Mouse (Mus musculus): Measurements from ENCODE around the gene Elmo2.

Elmo2 gene

DNA sequence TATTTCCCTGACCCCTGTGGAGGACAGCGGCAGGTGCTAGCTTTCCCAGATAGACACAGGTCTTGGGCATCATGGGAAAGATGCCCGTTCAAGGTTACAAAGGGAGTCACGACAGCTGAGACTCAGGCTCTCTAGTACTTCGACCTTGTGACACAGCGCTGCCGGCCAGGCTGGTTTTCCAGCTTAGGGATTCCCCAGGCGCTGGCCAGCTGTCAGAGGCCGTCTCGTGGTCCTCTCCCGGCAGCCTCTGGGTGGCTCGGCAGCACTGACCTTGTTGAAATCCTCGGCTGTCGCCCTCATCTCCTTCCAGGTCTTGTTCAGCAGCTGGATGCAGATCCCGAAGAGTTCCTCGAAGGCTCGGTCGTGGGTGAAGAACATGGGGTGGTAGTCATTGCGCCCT lies 29.7 kb downstream of the Elmo2 start:
- DNase-seq (ENCODE audit: low spot score), result no peak

DNA sequence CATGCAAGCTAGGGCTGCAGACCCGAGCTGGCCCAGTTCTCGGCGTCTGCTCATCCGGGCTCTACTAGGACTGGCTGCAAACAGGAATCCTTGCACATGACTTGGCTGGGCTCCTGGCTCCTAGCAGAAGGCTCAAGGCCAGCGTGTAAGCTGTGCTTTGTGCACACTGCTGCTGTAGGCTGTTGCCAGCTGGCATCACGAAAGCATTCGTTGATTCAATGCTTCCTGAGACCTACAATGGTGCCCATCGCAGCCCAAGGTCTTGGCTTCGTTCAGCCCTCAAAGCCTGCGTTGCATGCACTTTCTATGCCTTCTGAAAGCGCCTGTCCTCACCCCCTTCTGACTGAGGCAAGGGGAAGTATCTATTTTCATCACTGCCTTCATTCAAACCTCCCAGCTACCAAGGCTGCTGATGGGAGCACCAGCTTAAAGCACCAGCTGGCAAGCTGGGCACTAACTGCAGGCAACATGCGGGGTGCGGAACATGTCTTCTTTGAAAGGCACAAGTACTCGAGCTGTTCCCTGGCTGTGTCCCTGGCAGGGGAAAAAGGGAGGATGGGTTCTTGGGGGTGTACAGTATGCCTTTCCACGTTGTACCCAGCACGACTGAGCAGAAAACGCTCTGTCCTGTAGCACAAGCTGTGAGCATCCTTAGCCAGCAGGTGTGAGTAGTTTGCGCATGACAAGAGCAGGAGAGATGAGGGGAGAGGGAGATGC lies 37.8 kb downstream of the Elmo2 start:
- DNase-seq (ENCODE audit: low spot score), result no peak

DNA sequence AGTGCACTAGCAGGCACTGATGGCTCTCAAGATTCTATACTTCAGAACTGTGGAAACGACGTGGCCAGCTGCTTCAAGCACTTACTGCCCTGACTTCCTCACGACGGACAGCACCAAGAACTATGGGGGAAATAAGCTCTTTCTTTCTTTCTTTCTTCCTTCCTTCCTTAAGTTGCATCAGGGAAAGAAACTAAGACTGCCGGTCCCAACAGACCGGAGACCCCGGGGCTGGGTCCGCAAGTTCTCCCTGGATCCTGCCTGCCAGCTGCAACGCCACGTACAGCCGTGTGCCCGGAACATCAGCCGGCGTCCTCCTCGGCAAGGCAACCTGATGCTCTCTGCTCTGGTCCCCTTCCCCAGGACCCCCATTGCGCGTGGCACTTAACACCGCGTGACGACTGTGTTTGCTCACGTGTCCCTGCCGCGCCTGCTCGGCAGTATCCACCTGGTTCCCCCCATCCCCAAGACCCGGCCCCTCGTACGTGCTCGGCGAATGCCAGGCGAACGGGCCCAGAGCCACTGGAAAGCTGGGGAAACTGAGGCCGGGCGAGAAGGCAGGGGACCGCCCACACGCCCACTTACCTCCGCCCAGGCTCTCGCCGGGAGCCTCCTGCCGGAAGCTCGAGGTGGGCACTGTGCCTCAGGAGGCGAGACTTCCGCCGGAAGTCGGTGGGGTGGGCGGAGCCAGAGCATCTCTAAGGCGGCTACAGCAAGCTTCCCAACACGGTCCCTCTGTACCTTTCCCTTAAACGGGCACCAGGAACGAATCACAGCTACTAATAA lies 38.9 kb downstream of the Elmo2 start, which contains the start of gene Slc35c2:
Slc35c2 (minus strand) TSS at position 668 of the 783 bp plus-strand sequence.
- peak; percentile 87 for DNase-seq (ENCODE audit: low spot score)

DNA sequence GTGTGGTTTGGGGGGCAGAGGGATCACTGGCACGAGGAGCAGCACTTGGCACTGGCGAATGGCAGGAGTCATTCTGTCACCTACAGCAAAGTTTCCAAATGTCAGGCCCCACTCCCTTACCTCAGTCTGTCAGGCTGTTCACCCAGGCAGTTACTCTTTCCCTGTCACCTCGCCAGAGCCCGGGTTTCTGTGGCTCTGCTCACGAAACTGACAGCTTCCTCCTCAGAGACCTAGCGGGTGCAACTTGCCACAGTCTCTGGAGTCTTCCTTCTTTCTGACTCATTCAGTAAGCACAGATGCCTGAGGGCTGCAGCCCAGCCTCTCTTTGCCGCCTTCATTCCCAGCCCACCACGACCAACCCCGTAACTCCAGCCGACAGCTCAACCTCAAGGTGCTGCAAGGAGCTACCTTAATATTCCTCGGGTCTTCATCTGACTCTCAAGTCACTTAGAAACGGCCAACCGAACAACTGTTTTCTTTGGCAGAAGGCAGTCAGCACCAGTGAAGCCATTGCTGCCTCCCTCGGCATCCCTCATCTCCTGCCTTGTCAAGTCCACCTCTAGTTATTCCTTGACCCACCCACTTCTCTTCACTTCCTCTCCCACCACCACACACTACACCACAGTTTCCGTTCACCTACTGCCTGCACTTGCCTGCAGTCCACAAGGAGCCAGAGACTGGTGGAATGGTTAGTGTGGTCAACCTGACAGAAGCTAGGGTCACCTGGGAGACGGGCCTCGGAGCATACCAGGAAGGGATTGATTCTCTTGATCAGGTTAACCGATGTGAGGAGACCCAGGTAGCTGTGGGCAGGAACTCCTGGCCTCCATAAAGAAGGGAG lies 39.7 kb downstream of the Elmo2 start:
- peak; percentile 28 for DNase-seq (ENCODE audit: low spot score)

DNA sequence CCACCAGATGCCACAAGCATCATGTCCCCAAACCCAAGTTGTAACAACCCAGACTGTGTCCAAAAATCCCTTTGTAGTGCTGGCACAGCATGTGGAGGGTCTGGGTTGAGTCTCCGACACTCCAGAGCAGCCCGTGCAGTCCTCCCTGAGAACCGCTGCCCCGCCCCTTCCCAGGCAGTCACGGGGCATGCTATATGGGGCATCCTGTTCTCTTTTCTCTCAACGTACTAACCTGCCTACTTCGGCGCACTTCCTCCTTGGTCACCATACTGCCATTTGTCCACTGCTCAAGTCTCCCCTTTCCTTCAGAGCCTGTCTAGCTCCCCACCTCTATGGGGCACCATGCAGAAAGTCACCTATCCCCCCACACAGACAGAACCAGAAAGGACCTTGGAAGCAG lies 40.7 kb downstream of the Elmo2 start:
- peak; percentile 46 for DNase-seq (ENCODE audit: low spot score)

DNA sequence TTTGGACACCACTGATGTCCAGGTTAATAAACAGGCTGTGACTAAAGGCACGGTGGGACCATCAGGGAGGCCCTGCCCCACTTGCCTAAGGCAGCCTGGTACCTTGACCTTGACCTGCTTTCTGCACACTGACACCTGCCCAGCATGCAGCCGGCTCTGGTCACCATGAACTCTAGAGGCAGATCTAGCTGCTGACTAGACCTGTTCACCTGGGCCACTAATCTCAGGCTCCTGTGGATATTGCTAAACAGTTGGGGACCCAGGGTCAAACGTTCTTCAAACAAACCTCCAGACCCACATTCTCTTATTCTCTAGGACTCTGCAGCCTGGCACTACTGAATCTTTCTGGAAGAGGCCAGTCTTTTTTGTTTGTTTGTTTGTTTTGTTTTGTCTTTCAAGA lies 41.2 kb downstream of the Elmo2 start:
- DNase-seq (ENCODE audit: low spot score), result no peak

DNA sequence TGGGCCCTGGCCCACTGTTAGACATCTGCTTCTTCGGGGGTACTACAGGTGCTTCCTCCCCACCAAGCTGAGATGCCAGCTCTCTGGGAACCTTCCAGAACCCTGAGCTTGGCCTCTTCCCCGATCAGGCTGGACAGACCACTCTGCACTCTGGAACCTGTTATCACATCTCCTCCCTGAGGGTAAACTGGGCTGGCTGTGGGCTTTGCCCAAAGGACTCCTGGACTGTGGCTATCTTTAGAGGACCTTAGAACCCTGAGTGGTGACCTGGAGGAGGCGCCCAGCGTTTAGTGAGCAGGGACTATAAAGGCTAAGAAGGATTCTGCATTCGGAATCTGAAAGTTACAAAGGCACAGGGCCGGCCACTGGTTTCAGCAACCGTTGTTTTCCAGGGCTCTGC lies 41.9 kb downstream of the Elmo2 start:
- no peak for DNase-seq (ENCODE audit: low spot score)

DNA sequence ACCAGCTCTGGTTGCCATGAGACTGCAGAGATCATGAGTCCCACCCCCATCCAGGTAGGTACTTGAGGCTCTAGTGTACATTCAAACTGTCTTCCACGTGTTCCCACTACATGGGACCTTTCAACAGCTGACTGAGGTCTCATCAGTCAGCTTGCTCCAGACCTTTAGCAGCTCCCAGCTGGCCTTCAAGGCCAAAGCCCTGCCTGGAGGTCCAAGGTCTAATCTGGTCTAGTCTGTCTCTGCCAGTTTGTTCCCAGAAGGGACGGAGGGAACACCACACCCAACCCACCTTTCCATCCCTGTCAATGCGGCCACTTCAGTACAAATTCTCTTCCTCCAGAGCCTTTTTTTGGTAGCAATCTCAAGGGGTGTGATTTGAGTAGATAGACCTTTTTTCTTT lies 42.6 kb downstream of the Elmo2 start:
- DNase-seq (ENCODE audit: low spot score), result no peak

DNA sequence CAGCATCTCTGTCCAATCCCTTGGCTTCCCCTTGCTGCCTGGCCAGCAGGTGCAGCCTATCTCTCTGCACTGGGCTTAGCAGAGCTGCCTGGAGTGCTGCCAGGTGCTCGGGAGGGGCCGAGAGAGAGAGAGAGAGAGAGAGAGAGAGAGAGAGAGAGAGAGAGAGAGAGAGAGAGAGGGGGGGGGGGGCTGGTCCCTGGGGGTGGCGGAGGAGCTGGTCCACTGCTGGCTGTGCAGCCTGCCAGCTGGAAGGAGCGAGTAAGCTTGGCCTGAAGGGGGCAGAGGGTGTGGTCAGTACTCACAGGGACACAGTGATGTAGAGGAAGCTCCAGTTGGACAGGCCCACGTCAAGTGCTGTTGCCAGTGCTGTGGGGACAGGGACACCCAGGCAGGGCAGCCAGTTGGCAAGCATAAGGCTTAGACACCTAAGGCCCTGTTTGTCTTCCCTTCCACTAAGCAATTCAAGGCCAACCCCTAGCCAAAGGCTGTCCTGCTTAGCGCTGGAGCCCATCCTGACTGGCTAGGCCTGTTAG lies 44.4 kb downstream of the Elmo2 start:
- DNase-seq (ENCODE audit: low spot score), result no peak

DNA sequence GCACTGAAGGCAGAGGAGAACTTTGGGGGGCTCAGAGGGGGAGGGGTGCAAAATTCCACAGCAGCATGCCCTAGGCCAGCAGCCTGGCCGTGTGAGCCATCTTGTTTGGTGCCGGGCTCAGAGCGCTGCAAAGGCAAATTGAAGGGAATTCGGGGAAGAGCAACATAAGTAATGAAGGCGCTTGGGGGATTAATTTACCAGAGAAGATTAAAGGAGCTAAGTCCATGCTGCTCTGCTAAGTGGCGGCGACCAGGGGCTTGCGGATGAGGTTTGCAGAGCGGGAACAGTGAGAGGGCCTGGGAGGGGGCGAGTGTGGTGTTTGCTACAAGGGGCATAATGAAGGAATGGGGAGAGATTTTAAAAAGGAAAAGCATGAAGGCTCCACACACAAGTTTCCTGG lies 46.9 kb downstream of the Elmo2 start:
- no peak for DNase-seq (ENCODE audit: low spot score)

DNA sequence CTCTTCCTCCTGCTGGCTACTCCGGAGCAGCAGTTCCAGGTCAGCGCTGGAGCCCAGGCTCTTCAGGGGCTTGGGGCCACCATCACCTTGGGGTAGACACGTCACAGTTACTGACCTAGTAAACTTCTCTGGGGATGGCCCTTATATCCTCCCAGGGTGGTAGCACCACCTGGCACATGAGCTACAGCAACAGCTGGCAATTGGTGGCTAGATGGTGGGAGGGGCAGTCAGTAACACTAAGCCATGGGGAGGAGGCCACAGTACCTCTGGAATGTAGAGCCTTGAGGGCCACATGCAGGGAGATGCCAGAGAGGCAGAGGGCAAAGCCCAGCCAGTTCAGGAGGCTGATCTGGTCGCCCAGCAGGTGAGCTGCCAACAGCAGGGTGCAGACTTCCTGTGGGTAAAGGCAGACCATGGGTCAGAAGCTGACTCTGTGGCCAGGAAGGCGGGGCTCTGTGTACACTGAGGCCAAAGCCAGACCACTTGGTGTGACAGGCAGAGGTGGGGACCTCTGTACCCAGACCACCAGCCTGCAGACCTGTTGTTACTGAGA lies 49.0 kb downstream of the Elmo2 start:
- no peak for DNase-seq (ENCODE audit: low spot score)

DNA sequence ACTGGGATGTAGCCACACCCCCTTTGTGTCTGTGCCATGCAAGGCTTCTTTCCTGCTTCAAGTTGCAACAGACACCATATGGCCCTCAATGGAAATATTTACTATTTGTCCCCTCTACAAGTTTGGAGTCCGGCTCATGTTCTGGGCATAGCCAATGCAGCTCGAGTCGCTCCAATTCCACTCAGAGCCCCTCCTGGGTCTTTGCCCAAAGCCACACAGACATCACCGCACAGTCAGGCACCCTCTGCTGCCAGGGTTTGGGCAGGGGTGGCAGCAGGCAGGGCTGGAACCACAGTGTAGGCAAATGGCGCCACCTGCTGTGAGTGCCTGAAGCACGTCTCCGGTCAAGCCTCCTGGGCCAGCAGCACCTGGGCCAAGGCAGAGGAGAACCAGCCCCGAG lies 50.5 kb downstream of the Elmo2 start:
- DNase-seq (ENCODE audit: low spot score), result peak; percentile 28

DNA sequence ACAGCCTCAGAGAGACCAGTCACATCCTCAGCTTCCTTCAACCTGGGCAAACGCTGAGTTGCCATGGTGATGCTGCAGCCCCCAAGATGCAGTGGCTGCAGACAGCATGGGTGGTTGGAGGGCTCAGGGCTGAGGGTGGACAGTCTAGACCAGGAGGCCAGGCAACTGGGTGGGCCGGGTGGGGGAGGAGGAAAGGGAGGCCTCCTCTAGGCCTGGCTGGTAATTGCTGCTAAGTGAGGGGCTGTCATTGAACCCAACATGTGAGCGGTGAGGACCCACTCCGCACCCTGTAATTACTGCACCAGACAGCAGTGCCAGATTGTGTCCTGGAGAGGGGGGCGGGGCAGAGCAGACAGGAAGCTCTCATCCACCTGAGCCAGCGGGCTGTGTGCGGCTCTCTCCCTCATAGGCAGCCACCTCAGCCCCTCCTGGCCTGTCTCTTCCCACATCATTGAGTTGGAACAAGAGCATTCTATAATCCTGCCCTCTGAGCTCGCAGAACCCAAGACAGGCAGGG lies 51.1 kb downstream of the Elmo2 start:
- no peak for DNase-seq (ENCODE audit: low spot score)

DNA sequence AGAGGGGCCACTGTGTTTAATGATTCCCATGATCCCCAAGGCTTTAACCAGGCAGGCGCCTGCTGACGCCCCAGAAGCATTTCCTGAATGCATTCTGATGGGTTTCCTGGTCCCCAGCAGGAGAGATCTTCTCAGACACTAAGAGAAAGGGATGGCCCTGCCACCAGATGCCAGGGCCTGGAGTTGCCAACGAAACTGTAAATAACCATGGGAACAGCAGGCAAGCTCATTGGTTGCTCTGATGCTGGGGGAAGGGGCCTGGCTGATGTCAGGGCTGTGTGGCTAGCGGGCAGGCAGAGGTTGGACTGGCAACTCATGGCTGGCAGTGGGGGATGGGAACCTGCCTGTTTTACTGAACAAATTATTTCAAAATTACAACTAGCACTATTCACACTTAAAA lies 52.7 kb downstream of the Elmo2 start:
- DNase-seq (ENCODE audit: low spot score), result no peak

DNA sequence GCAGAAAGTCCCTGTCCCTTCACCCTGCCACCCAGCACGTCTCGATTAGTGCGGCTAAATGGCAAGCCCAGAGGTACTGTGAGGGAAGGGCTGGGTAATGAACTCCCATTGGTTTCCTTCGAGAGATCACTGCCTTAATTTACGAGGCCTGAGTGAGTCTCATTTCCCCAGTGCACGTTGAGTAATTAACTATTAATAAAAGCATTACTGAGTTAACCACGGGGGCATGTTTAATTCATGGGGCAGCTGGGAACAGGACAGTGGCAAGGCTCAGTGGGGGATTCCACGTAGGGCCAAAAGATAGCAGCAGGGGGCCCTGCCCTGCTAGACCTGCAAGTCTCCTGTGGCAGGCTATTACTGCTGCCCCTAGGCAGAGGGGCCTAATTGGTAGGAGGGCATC lies 55.0 kb downstream of the Elmo2 start:
- no peak for DNase-seq (ENCODE audit: low spot score)

DNA sequence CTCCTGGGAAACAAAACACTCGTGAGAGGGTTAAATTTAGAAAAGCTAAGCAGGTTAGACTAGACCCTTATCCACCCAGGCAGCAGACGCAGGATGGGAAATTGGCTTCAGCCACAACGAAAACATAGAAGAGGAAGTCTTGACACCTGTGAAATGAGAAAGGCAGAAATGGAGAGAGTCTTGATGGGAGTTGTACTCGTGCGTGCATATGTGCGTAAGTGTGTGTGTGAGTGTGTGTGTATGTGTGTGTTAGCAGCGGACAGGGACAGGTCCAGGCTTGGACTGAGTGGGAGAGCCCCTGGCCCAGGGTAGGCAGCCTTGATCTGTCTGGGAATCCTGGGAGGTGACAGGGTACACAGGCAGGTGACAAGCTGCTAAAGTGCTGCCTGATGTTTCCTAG lies 55.4 kb downstream of the Elmo2 start:
- no peak for DNase-seq (ENCODE audit: low spot score)

DNA sequence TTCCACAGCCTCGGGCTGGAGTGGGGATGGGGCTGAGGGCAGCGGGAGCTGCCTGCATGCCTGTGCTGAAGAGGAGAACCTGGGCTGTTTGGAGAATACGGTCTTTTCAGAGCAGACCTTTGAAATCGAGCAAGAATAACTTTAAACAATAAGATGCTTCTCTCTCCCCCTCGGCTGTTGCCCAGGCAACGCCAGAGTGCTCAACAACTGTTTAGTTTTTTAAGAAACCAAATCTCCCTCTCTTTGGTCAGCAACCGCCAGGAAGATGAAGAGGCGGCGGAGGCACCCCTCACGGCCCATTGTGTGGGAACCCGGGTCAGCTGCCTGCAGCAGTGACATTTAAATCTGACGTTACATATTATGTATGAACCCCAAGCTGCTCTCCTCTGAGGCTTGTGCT lies 59.5 kb downstream of the Elmo2 start:
- no peak for DNase-seq (ENCODE audit: low spot score)

DNA sequence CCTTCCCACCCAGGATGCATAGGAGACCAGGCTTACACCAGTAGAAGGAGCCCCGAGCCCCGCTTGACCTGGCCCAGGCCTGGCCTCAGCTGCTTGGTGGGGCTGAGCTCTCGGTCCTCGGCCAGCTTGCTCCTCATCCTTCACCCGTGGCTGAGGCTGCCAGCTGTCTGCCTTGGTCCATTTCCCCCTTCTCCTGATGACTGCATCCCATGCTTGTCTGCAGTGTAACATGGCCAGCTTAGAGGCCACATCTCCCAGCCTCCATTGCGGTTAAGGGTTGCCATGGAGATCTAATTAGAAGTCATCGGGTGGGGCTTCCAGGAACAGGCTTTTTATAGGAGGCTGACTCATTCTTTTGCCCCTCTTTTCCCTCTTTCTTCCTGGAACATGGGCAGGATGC lies 62.4 kb downstream of the Elmo2 start:
- no peak for DNase-seq (ENCODE audit: low spot score)

DNA sequence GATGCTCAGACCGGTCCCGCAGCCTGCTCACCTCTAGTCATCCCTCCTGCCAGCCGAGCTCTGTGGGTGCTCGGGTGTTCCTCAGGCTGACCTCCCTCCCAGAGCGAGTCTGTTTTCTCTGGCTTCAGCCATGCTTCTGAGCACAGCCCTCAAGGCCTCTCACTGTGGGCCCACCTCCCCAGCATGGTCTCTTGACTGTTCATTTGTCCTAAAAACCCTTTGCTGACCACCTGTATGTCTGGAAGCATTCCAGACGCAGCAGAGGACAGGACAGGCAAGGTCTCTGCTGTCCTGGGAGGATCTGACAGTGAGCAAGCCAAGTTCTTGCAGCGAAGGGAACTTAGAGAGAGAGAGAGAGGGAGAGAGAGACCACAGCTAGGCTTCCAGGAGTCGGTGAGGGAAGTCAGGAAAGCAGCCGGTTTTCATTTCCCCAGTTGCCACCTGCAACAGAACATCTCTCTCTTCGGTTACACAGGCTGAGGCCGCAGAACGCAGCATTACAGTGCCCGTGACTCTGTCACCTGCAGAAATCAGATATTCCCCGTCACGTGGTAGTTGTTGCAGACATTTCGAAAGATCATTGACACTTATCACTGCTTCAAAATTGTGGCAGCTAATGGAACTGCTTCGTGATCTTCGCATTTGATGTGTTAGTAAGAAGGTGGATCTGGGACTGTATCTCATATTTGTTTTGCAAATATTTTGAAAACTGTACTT lies 63.8 kb downstream of the Elmo2 start:
- no peak for DNase-seq (ENCODE audit: low spot score)

DNA sequence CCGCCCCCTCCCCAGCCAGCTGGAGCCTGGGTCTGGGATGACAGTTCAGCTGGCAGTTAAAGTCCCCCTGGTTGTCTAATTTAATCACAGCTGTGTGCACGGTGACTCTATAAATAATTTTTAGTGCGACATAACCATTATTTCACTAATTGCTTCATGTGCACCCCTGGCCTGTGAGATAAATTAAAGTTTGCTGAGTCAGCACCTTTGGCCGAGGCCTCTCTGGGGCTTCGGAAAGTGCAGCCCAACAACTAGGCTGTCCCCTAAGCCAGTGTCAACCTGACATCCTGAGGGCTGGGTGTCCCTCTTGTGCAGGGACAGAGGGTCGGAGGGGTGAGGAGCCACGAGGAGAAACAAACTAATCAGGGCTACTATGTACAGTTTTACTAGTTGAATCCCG lies 66.4 kb downstream of the Elmo2 start:
- no peak for DNase-seq (ENCODE audit: low spot score)

DNA sequence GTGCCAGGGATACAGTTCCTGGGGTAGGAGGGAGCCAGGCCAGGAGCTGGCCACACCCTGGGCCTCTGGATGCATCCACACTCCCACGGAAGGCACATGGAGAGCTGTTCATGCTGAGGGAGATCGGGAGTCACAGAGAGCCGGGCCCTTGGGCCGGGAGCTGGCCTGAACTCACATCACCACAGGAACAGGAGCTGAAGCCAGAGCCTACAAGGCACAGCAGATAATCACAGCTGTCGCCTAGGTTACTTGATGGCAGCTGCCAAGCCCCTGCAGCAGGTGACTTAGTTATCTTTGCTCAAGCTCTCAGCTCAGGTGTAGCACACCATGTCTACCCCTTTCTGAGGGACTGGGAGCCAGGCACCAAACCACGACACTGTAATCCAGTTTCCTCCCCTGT lies 68.0 kb downstream of the Elmo2 start:
- no peak for DNase-seq (ENCODE audit: low spot score)
